10 mouse cellular contexts compared by ENCODE assay signal in the genomic region with DNA sequence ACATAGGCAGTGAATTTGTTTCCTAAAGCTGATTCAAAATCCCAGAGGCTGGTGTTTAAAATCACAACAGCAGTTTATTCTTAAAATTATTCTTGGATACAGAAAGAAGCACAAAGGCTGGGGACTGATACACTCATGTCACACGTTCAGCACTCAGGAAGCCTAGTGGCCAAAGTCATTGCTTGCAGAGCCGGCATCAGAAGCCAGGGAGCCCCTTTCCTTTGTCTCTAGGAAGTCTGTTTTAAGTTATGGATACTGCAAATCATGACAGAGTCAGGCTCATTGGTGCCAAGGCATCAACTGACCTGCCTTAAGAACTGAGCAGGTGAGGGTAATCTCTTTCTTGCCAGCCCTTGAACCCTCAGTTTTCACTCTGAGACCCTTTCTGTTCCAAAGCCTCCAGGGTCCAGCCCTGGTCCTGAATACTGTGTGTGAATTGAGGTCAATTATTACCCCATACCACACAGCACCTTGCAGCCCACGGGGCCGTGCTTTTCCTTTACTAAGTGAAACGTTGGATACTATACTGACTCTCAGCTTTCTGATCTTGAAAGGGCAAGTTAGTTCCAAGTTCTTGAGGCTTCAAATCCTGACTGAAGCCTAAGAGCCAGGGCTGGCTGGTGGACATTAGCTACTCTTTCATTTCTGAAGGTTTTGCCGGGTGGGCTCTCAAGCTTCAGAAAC. TPM values are rescaled to one million over a fixed set of nuclear protein-coding genes. Genes with fewer than 3 reads are reported as not detected.
A peak's percentile ranks its signal among the peaks of the same experiment; 100 is the strongest.
DNase-seq lines count a peak whose midpoint lies in the region; ATAC-seq and TF ChIP-seq lines count a peak whose summit lies in the region.
"Had no signal": no experiment of that assay in that cellular context is flagged by ENCODE, and none has a peak within 500 bp of the region (broad histone marks: within the 10 kb centered on the region; RNA-seq: fewer than 3 reads in every experiment).

No protein-coding gene starts in this region.

- no peak for DNase-seq in forebrain, embryonic 11.5 days (ENCODE audit: low spot score)
- DNase-seq in kidney, postnatal 4 days = no peak
- DNase-seq in MN1 (ENCODE audit: low spot score) = peak; percentile 44
- DNase-seq in heart, postnatal 0 days (ENCODE audit: low spot score) = peak; percentile 59
- DNase-seq in thymus, adult 2 months = no peak
- DNase-seq in right cerebral cortex, postnatal 36 days (ENCODE audit: low spot score in 2 of 2) = no peak

- H3K36me3 ChIP-seq in forebrain, embryonic 12.5 days (replicated peaks) = no peaks in the 10 kb centered on the region
- no peaks in the 10 kb centered on the region for H3K36me3 ChIP-seq in forebrain, embryonic 11.5 days (ENCODE audit: control insufficient read depth, insufficient read depth, low read length)
- H3K36me3 ChIP-seq in kidney, embryonic 16.5 days (ENCODE audit: insufficient read depth, low read length) = no peaks in the 10 kb centered on the region
- no peaks in the 10 kb centered on the region for H3K36me3 ChIP-seq in heart, postnatal 0 days (replicated peaks; ENCODE audit: control insufficient read depth, insufficient read depth, low read length)
- no peaks in the 10 kb centered on the region for H3K36me3 ChIP-seq in thymus, adult 2 months (ENCODE audit: control insufficient read depth, insufficient read depth, low read length)

- no peak for TF ChIP-seq EP300 in heart, postnatal 0 days (IDR thresholded peaks at IDR 0.05; ENCODE audit: low read depth)

- H3K4me2 ChIP-seq in forebrain, embryonic 12.5 days = no peak overlapping the region
- H3K4me2 ChIP-seq in forebrain, embryonic 11.5 days (ENCODE audit: low read depth, low read length, severe bottlenecking) = no peak overlapping the region
- no peak overlapping the region for H3K4me2 ChIP-seq in kidney, embryonic 16.5 days (replicated peaks; ENCODE audit: low read depth, low read length)
- peak overlapping the region; percentile 38 for H3K4me2 ChIP-seq in heart, postnatal 0 days (ENCODE audit: low read depth, low read length)

- no peaks in the 10 kb centered on the region for H3K9me3 ChIP-seq in forebrain, embryonic 12.5 days
- no peaks in the 10 kb centered on the region for H3K9me3 ChIP-seq in forebrain, embryonic 11.5 days (ENCODE audit: control insufficient read depth, low read length)
- no peaks in the 10 kb centered on the region for H3K9me3 ChIP-seq in kidney, embryonic 16.5 days (ENCODE audit: low read length)
- no peaks in the 10 kb centered on the region for H3K9me3 ChIP-seq in heart, postnatal 0 days (replicated peaks; ENCODE audit: control insufficient read depth, low read length)

- ATAC-seq in forebrain, embryonic 12.5 days (ENCODE audit: low FRiP score) = no peak
- no peak for ATAC-seq in forebrain, embryonic 11.5 days (replicated peaks; ENCODE audit: low FRiP score)
- ATAC-seq in kidney, embryonic 16.5 days (ENCODE audit: low FRiP score, low TSS enrichment) = 0 out of 2 replicates have a peak, but pooled peaks have one; percentile 44
- ATAC-seq in heart, postnatal 0 days (ENCODE audit: insufficient read depth, low read depth) = no peak

- no peak overlapping the region for H3K4me3 ChIP-seq in forebrain, embryonic 12.5 days (replicated peaks)
- H3K4me3 ChIP-seq in forebrain, embryonic 11.5 days (ENCODE audit: low read depth, low read length) = no peak overlapping the region
- H3K4me3 ChIP-seq in kidney, embryonic 16.5 days (ENCODE audit: low read length) = no peak overlapping the region
- peak overlapping the region; percentile 4; the same call in 1 of the 2 replicates for H3K4me3 ChIP-seq in heart, postnatal 0 days (ENCODE audit: low read depth, low read length)
- no peak overlapping the region for H3K4me3 ChIP-seq in thymus, adult 2 months (ENCODE audit: control insufficient read depth, insufficient read depth, low read length)
- H3K4me3 ChIP-seq: erythroblast, embryonic 14.5 days had no signal

- H3K27me3 ChIP-seq in forebrain, embryonic 12.5 days = no peaks in the 10 kb centered on the region
- H3K27me3 ChIP-seq in forebrain, embryonic 11.5 days (ENCODE audit: control insufficient read depth, insufficient read depth, low read length) = no peaks in the 10 kb centered on the region
- H3K27me3 ChIP-seq in kidney, embryonic 16.5 days (ENCODE audit: insufficient read depth, low read length) = no peaks in the 10 kb centered on the region
- H3K27me3 ChIP-seq in heart, postnatal 0 days (ENCODE audit: control insufficient read depth, insufficient read depth, low read length) = no peaks in the 10 kb centered on the region
- H3K27me3 ChIP-seq in thymus, adult 2 months (ENCODE audit: control insufficient read depth, insufficient read depth, low read length) = no peaks in the 10 kb centered on the region

- no peak overlapping the region for H3K9ac ChIP-seq in forebrain, embryonic 12.5 days
- H3K9ac ChIP-seq in forebrain, embryonic 11.5 days (ENCODE audit: low read length) = no peak overlapping the region
- no peak overlapping the region for H3K9ac ChIP-seq in kidney, embryonic 16.5 days (replicated peaks; ENCODE audit: low read length)
- H3K9ac ChIP-seq in heart, postnatal 0 days (replicated peaks; ENCODE audit: low read depth, low read length) = peak overlapping the region; percentile 47

- TF ChIP-seq CTCF in heart, postnatal 0 days (IDR thresholded peaks at IDR 0.05; ENCODE audit: low read depth) = peak; percentile 13; the same call in 1 of the 2 replicates
- no peak for TF ChIP-seq CTCF in thymus, adult 2 months (IDR thresholded peaks at IDR 0.05; ENCODE audit: borderline replicate concordance, control insufficient read depth, extremely low read depth, insufficient read depth, low read length, poor library complexity)

- 81% methylated on average over 6 of the region's 6 CpGs for WGBS in forebrain, embryonic 12.5 days
- 81% methylated on average over 6 of the region's 6 CpGs for WGBS in forebrain, embryonic 11.5 days
- WGBS in kidney, embryonic 16.5 days = 53% methylated on average over 6 of the region's 6 CpGs
- 34% methylated on average over 6 of the region's 6 CpGs for WGBS in heart, postnatal 0 days
- WGBS in thymus, adult 2 months = 88% methylated on average over 6 of the region's 6 CpGs

- TF ChIP-seq POLR2A in thymus, adult 2 months (IDR thresholded peaks at IDR 0.05; ENCODE audit: control insufficient read depth, extremely low read depth, insufficient read depth, low read length, poor library complexity) = no peak

- H3K4me1 ChIP-seq in forebrain, embryonic 12.5 days = no peaks in the 10 kb centered on the region
- H3K4me1 ChIP-seq in forebrain, embryonic 11.5 days (replicated peaks; ENCODE audit: control insufficient read depth, insufficient read depth, low read length) = no peaks in the 10 kb centered on the region
- peaks cover 25% of the 10 kb centered on the region for H3K4me1 ChIP-seq in kidney, embryonic 16.5 days (ENCODE audit: insufficient read depth, low read length)
- peaks cover 39% of the 10 kb centered on the region for H3K4me1 ChIP-seq in heart, postnatal 0 days (ENCODE audit: control insufficient read depth, insufficient read depth)
- peaks cover 6% of the 10 kb centered on the region for H3K4me1 ChIP-seq in thymus, adult 2 months (replicated peaks; ENCODE audit: control insufficient read depth, insufficient read depth, low read length)

- peak overlapping the region; percentile 19; the same call in 1 of the 2 replicates for H3K27ac ChIP-seq in forebrain, embryonic 12.5 days
- H3K27ac ChIP-seq in forebrain, embryonic 11.5 days (ENCODE audit: low read depth, low read length) = no peak overlapping the region
- H3K27ac ChIP-seq in kidney, embryonic 16.5 days (ENCODE audit: low read length) = no peak overlapping the region
- peak overlapping the region; percentile 98 for H3K27ac ChIP-seq in heart, postnatal 0 days (ENCODE audit: low read depth)
- H3K27ac ChIP-seq in thymus, adult 2 months (ENCODE audit: control insufficient read depth, insufficient read depth, low read length) = no peak overlapping the region
- H3K27ac ChIP-seq: macrophage had no signal

RNA-seq across cellular contexts. Expression of a gene that starts 41.9 kb away (rescaled TPM):
- polyA plus RNA-seq in forebrain, embryonic 12.5 days (2016; fragmentation: Nextera tagmentation; extraction: Ambion mirVana) = 29.9 and 32.1 TPM in 2 replicates
- 45.1 and 45.9 TPM in 2 replicates for polyA plus RNA-seq in forebrain, embryonic 11.5 days (2014; fragmentation: Nextera tagmentation; extraction: Ambion mirVana)
- 44.0 and 48.7 TPM in 2 replicates for polyA plus RNA-seq in kidney, embryonic 16.5 days (2015; fragmentation: Nextera tagmentation; extraction: Ambion mirVana)
- 213 and 255 TPM in 2 replicates for total RNA-seq in heart, postnatal 0 days (2014; rRNA removed; ENCODE audit: low replicate concordance)
- polyA plus RNA-seq in heart, postnatal 0 days (2015; fragmentation: Nextera tagmentation; extraction: Ambion mirVana) = 73.4 and 104 TPM in 2 replicates
- 54.9 and 80.5 TPM in 2 replicates for polyA plus RNA-seq in thymus, adult 2 months (2012; rRNA removed)

Comparison
In these comparisons a context has a peak if more than half of its experiments do, and no peak if none do; other contexts are left out.
1. H3K27ac ChIP-seq: peak in forebrain, embryonic 12.5 days (single experiment) and heart, postnatal 0 days (single experiment); none in forebrain, embryonic 11.5 days (single experiment), kidney, embryonic 16.5 days (single experiment) and thymus, adult 2 months (single experiment).
2. DNase-seq: peak in MN1 (single experiment) and heart, postnatal 0 days (single experiment); none in forebrain, embryonic 11.5 days (single experiment), kidney, postnatal 4 days (0 of 2), thymus, adult 2 months (single experiment) and right cerebral cortex, postnatal 36 days (0 of 2).